Mouse (Mus musculus) NIH3T3 (cell line): ENCODE results near the gene Prss40.
A peak's percentile ranks its signal among the peaks of the same experiment; 100 is the strongest.

ENCODE experiments used
- DNase-seq: peaks from one replicate; pipeline ENCODE4 v3.0.0-alpha.2; 2012; ENCODE audit warnings: low read depth

The Prss40 gene

DNA sequence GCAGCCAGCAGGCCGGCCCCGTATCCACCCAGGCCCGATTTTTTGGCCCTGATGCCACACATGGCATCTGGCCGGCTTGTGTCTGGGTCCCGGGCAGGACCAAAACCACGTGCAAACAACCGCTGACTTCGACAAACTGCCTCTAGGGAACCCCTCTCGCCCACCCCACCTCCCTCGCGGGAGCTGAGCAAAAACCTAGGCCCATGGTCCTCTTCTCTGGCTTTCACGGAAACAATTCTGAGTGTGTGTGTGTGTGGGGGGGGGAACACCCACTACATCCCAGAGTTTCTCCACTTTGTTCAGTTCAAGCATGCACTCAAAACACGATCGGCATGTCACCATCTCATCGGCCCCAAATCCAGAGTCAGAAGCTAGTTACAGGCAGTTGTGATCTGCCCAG is at the start of gene Prss40:
Gene Prss40 (minus strand): TSS at position 101 of the 400 bp plus-strand sequence.
- no peak for DNase-seq

GRCm38 (mm10) chr1:34602363-34602762 is 41.6 kb upstream of the Prss40 start:
- peak; percentile 94 for DNase-seq

- DNase-seq, result no peak
These were observed 40.7 kb upstream of the Prss40 start for GRCm38 (mm10) chr1:34601323-34602047.

DNA sequence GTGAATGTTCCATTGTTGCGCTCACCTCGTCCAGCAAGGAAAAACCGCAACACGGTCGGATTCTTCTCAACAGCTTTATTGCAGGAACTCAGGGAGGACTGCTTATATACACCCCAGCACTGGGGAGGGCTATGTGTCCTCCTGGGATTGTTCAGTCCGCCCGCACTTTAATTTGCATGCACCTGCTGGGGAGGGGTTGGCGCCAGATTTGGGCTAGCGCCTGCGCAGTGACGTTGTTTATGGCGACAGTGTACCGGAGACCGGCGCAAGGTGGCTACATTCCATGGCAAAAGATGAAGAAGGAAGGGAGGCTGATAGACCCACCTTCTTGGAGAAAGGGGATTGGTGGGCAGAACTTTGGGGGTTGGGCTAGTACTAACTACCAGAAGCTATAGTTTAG is 39.3 kb upstream of the Prss40 start:
- no peak for DNase-seq

DNA sequence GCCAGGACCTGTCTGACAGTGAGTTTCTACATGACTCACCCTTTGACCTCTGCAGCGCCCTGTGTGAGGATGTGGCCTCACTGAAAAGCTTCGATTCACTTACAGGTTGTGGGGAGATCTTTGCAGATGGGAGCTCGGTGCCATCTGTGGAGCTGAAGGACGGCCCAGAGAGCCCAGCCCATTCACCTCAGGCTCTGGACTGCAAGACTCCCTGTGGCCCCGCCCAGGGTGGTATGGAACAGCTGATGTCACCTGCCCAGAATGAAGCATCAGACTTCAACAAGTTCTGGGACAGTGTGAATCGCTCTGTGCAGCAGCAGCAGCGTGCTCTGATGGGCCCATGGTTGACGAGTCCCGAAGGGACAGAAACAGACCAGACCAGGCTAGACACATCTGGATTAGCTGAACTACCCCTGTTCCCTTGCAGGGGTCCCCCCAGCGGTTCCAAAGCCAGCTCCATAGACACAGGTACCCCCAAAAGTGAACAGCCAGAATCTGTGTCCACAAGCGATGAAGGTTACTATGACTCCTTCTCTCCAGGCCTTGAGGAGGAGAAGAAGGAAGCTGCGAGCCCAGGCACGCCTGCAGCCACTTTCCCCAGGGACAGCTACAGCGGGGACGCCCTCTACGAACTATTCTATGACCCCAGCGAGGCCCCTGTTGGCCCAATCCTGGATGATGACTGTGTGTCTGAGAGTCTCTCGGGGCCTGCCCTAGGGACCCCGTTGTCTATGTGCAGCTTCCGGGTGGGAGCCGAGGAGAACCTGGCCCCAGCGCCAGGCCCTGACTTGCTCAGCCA is 26.8 kb upstream of the Prss40 start:
- no peak for DNase-seq

GRCm38 (mm10) chr1:34584736-34585135 is 24.0 kb upstream of the Prss40 start:
- no peak for DNase-seq

DNA sequence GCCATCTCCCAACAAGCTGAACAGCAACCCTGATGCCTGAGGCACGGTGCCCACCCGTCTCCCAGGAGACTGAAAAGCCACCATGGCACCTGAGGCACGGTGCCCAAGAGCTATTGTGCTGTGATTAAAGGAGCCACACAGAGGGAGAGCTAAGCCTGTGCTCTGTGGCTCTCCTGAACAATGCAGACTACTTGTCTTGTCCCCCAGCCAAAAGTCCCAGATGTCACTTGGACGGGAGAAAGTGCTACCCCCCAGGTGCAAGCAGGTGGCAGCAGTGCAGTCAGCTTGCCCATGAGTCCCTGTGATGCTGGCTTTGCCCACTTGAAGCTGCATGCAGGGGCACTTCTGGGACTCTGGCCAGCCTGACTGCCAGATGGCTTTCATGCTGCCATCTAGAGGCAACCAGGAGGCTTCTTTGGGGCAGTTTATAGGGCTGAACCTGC is 23.1 kb upstream of the Prss40 start:
- peak; percentile 6 for DNase-seq

- DNase-seq, result no peak
These were observed 21.5 kb upstream of the Prss40 start for GRCm38 (mm10) chr1:34582218-34582617.

GRCm38 (mm10) chr1:34579782-34580356 is 19.1 kb upstream of the Prss40 start:
- no peak for DNase-seq

DNA sequence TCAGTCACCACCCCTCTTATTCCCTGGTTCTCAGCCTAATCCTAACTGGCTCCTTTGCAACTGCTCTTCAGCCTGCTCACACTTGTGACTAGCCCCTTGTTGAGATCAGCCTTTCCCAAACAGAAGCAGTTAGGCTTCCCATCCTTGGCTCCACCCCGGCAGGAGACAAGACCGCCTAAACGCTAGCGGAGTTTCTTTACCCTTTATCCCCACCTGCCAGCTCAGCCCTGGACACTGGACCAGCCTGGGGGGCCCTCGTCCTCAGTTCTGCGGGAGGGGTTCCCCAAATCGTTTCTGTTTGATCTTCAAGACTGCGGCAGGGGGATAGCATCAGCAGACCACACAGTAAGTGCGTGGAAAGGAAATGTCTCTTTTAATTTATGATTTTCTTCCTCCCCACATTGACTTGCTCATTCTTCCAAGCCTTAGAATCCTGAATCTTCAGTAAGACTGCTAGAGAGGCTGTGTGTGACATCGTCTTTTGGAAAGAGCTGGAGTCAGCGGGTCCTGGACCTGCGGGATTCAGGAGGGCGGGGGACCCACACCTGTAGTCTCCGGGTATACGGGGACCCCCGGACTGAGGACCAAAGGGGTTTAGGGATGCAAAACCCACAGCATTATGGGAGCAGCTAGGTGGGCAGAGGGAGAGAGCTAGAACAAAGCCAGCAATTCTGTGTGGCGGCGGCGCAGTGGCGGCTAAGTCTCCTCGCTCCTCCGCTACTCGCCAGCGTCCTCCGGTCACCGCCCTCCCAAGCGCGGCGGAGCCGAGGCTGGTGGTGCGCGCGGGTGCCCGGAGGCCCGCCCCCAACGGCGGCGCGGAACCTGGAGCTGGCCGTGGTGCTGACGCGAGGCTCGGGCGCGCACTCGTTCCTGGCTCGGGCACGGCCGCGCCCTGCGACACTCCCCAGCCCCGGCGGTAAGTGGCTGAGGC is 18.4 kb upstream of the Prss40 start, which contains the start of gene Amer3:
Gene Amer3 (plus strand): TSS at position 807 of the 931 bp plus-strand sequence.
- no peak for DNase-seq

DNA sequence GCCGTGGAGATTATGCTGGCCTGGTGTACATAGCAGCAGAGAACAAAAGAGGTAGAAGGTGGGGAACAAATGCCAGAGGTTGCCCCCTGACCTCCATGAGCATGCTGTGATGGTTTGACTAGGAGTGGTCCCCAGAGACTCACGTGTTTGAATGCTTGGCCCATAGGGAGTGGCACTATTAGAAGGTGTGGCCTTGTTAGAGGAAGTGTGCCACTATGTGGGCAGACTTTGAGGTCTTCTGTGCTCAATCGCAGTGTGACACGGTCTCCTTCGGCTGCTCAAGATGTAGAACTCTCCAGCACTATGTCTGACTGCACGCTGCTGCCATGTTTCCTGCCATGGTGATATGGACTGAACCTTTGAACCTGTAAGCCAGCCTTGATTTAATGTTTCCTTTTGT is 12.5 kb upstream of the Prss40 start:
- no peak for DNase-seq

GRCm38 (mm10) chr1:34571431-34571830 is 10.7 kb upstream of the Prss40 start:
- DNase-seq, result no peak

DNA sequence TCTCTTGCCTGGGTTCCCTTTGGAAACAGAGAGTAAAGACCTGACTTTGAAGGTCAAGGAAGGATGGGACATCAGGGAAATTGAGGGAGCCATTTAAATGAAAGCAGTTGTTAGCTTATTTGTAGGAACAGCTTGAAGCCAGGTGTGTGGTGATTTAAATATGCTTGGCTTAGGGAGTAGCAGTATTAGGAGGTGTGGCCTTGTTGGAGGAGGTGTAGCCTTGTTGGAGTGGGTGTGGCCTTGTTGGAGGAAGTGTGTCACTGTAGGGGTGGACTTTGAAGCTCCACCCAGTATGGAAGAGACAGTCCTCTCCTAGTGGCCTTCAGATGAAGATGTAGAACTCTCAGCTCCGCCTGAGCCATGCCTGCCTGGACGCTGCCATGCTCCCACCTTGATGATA is 9.1 kb upstream of the Prss40 start:
- DNase-seq, result no peak

- DNase-seq, result no peak
These were observed 7.4 kb upstream of the Prss40 start for GRCm38 (mm10) chr1:34568120-34568519.

GRCm38 (mm10) chr1:34564383-34565045 is 3.8 kb upstream of the Prss40 start:
- DNase-seq, result no peak

- no peak for DNase-seq
These were observed 6.5 kb downstream of the Prss40 start for GRCm38 (mm10) chr1:34554275-34554674.

- DNase-seq, result no peak
These were observed 7.1 kb downstream of the Prss40 start for GRCm38 (mm10) chr1:34553690-34554089.

- no peak for DNase-seq
These were observed 13.7 kb downstream of the Prss40 start for GRCm38 (mm10) chr1:34547074-34547473.

DNA sequence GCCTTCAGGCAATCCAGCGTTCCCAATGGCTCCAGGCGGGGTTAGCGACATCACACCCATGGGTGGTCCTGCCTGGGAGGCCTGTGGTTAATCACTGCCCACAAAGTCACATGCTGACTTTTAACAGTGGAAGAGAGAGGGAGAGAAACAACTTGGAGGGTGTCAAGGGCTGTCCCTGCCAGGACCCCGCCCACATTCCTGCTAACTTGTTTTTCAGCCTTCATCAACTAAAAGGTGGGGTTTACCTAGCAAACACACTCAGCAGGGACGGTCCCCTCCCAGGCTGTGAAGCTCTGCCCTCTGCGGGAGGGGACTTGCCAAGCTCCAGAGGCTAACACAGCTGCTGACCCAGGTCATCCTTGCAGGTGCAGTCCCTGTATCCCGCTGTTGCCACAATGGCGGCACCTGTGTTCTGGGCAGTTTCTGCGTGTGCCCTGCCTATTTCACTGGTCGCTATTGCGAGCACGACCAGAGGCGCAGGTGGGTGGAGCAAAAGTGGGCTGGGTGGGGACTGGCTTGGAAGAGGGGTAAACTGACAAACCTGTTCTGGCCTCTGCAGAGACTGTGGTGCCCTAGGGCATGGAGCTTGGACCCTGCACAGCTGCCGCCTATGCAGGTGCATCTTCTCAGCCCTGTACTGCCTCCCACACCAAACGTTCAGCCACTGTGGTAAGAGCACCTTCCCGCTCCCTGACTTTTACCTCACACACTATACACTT is 23.8 kb downstream of the Prss40 start:
- DNase-seq, result peak; percentile 9

DNA sequence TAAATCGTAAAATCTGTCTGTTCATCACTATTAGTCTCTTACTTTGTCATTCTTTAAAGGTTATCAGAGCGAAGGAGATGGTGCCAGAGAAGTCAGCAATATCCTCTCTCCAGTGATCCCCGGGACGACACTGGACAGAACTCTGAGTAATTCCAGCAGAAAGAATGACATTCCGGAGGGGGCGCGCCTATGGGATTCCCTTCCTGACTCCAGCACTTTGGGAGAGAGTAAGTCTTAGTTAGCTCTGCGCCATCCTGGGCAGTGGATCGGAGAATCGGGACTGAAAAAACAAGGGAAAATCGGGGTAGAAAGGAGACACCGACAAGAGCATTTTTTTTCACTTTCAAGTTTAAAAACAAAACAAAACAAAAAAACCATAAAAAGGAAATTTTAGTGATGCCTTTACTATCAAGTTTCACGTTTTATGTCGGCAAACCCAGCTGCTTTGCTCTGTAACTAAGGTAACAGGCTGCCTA is 24.4 kb downstream of the Prss40 start:
- no peak for DNase-seq
